Mouse (Mus musculus) thymus, adult 2 months (tissue): ENCODE measurements around the gene Faap100.

Source experiments
- CTCF ChIP-seq: fragments of 200-500 bp; IDR thresholded peaks from 2 replicates; pipeline ENCODE4 v1.5.1; 2012; ENCODE audit warnings: mild to moderate bottlenecking, control low read depth, low read length, moderate library complexity, borderline replicate concordance; ENCODE audit not compliant: control insufficient read depth, poor library complexity, insufficient read depth; ENCODE audit errors: extremely low read depth
- POLR2A ChIP-seq: fragments of 200-500 bp; IDR thresholded peaks from 2 replicates; pipeline ENCODE4 v1.6.1; 2012; ENCODE audit warnings: mild to moderate bottlenecking, low read length, control low read depth, moderate library complexity; ENCODE audit not compliant: control insufficient read depth, poor library complexity, insufficient read depth; ENCODE audit errors: extremely low read depth

DNA sequence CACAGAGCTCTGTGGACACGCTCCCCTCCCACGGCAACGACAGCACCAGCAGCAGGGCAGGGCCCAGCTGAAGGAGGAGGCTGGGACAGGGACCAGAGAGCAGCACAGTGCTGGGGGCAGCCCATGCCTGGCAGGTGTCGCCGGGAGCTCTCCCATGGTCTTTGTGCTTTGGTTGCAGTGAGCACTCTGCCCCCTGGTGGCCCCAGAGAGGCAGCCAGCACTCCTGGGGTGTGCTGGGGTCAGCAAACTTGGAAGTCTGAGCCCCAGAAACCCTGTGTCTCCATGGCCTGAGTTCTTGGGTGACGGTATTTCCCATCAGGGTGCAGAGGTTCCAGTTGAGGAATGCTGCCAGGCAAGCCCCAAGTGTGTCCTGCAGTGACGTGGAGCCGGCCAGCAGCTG, 8.9 kb downstream of the Faap100 start:
- no peak for TF ChIP-seq POLR2A
- TF ChIP-seq CTCF, result peak; percentile 96
